Mouse (Mus musculus) kidney, embryonic 14.5 days (tissue): Measurements from ENCODE around the gene Gm9639. TPM values are rescaled to one million over a fixed set of nuclear protein-coding genes. Genes with fewer than 3 reads are reported as not detected.

Experiments used
- ATAC-seq: fragments of 200-750 bp; cut with Nextera tagmentation; 2 replicates; pipeline ENCODE4 v1.8.0; 2017; ENCODE audit warnings: moderate number of reproducible peaks, mild to moderate bottlenecking, moderate TSS enrichment, moderate library complexity; ENCODE audit not compliant: low FRiP score, low TSS enrichment
- H3K27ac ChIP-seq: fragments of 300-500 bp; sonication (generic); 2 replicates; pipeline ENCODE4 v1.5.1; 2014; ENCODE audit warnings: low read depth, mild to moderate bottlenecking, low read length, moderate library complexity, mixed read lengths
- H3K27me3 ChIP-seq: fragments of 300-500 bp; sonication (generic); 2 replicates; pipeline ENCODE4 v1.6.1; 2014; ENCODE audit warnings: mild to moderate bottlenecking, low read length; ENCODE audit not compliant: control insufficient read depth, insufficient read depth
- H3K36me3 ChIP-seq: fragments of 300-500 bp; sonication (generic); 2 replicates; pipeline ENCODE4 v1.6.1; 2014; ENCODE audit warnings: low read length, mixed read lengths; ENCODE audit not compliant: control insufficient read depth, insufficient read depth
- H3K4me1 ChIP-seq: fragments of 300-500 bp; sonication (generic); 2 replicates; pipeline ENCODE4 v1.6.1; 2014; ENCODE audit warnings: low read length, mixed read lengths; ENCODE audit not compliant: control insufficient read depth, insufficient read depth
- H3K4me2 ChIP-seq: fragments of 300-500 bp; sonication (generic); replicated peaks from 2 replicates; pipeline ENCODE4 v1.6.1; 2014; ENCODE audit warnings: low read depth, mild to moderate bottlenecking, low read length
- H3K4me3 ChIP-seq: fragments of 300-500 bp; sonication (generic); 2 replicates; pipeline ENCODE4 v1.5.1; 2014; ENCODE audit warnings: mild to moderate bottlenecking, low read length
- H3K9ac ChIP-seq: fragments of 300-500 bp; sonication (generic); 2 replicates; pipeline ENCODE4 v1.6.1; 2014; ENCODE audit warnings: low read depth, mild to moderate bottlenecking, low read length, moderate library complexity
- H3K9me3 ChIP-seq: fragments of 300-500 bp; sonication (generic); 2 replicates; pipeline ENCODE4 v1.6.1; 2016; ENCODE audit warnings: low read length; ENCODE audit not compliant: control insufficient read depth
- WGBS: fragments of 180-500 bp; shearing (Covaris S2); extraction: QIAGEN DNeasy Blood & Tissue Kit; methylation state at CpG from one replicate; pipeline ENCODE4 v1.1.7; 2014; 5-methylcytosine and 5-hydroxymethylcytosine counted together
- polyA plus RNA-seq: library from polyadenylated mRNA; unstranded; fragments of >200 nt; fragmentation: Nextera tagmentation; extraction: Ambion mirVana; gene quantifications from 2 replicates; pipeline ENCODE4 v1.2.1, GENCODE M21; 2014

Gene Gm9639
- not detected in 2 replicates for polyA plus RNA-seq

DNA sequence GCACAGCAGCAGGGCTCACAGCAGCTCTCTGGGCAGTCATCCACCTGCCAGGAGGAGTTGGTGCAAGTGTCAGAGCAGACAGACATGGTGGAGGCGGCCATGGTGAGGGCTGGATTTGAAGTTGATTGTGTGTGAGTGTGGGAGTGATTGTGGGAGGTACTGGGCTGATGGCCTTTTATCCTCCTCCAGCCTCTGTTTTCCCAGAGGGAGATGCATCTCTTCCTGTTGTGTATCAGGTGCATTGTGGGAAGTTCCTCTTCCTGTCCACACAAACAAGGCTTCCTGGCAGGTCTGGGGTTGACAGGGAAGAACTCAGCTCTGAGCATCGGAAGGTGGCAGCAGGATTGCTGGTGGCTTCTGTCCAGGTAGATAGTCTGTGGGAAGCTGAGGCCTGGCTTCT is at the start of gene Gm9639:
Gene Gm9639, minus strand, starts transcription at position 101 of the 400 bp plus-strand sequence.
- H3K9me3 ChIP-seq: no peaks in the 10 kb centered on the region
- ATAC-seq: no peak
- no peaks in the 10 kb centered on the region for H3K36me3 ChIP-seq
- H3K27ac ChIP-seq: no peak within 1 kb of the TSS
- WGBS: 37% methylated on average over 2 of the region's 2 CpGs
- no peaks in the 10 kb centered on the region for H3K4me1 ChIP-seq
- no peak within 1 kb of the TSS for H3K9ac ChIP-seq
- H3K27me3 ChIP-seq: no peaks in the 10 kb centered on the region
- no peak within 1 kb of the TSS for H3K4me3 ChIP-seq
- H3K4me2 ChIP-seq: no peak within 1 kb of the TSS

DNA sequence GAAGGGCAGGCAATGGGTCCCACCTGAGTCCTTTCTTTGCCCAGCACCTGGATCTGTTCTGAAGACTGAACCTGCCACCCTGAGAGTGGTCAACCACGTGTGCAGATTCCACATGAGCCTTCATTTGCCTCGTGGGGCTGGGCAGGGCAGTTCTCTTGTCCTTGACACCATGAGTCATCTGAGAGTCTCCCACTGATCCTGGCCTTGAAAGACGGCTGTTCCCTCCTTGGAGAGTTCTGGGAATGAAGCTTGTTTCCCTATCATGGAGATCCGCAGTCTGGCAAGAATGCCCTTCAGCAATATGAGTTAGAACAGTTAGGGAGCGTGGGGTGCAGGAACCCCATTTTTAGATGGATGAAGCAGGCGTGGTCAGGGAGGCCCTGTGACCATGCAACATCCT is 44.1 kb upstream of the Gm9639 start:
- Histone ChIP-seq H3K4me2 (no peak overlapping the region), H3K4me1 (no peaks in the 10 kb centered on the region), H3K27me3 (no peaks in the 10 kb centered on the region), H3K27ac (no peak overlapping the region), H3K9ac (no peak overlapping the region), H3K36me3 (no peaks in the 10 kb centered on the region), H3K4me3 (no peak overlapping the region), H3K9me3 (peaks cover 10% of the 10 kb centered on the region)
- 70% methylated on average over 6 of the region's 6 CpGs for WGBS
- no peak for ATAC-seq

DNA sequence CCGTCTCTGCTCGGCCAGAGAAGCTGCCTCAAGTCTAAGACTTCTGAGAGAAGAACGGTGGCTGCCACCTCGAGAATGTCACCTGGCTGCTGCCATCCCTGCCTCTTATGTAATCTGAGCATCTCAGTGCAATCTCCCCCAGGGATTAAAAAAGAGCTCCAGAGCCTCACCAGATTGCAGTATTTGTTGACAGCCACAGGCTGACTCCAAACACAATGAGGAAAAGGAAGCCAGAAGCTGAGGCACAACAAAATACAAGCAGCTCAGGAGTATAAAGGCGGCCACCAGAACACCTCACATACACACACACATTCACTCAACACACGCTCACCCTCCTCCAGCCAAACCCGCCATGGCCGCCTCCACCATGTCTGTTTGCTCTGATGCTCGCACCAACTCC is 40.8 kb upstream of the Gm9639 start, which contains the start of gene Krtap10-10:
Gene Krtap10-10, plus strand, starts transcription at position 301 of the 400 bp plus-strand sequence.
- Histone ChIP-seq H3K27me3 (no peaks in the 10 kb centered on the region), H3K4me3 (no peak within 1 kb of the TSS), H3K9ac (no peak within 1 kb of the TSS), H3K4me2 (no peak within 1 kb of the TSS), H3K27ac (no peak within 1 kb of the TSS), H3K36me3 (no peaks in the 10 kb centered on the region), H3K4me1 (no peaks in the 10 kb centered on the region), H3K9me3 (no peaks in the 10 kb centered on the region)
- ATAC-seq: no peak
- WGBS: 73% methylated on average over 7 of the region's 9 CpGs

DNA sequence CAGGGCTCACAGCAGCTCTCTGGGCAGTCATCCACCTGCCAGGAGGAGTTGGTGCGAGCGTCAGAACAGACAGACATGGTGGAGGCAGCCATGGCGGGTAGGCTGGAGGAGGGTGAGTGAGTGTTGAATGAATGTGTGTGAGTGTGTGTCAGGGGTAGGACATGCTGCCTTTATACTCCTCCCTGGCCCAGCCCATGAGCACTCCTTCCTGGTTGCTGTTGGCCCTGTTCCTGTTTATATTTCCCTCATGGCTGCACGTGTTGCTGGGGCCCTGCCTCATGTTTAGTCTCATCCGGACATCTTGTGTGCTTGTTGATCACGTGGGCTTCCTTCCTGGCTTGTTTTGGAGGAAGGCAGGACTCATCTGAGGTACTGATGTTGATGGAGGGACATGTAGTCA is 32.1 kb upstream of the Gm9639 start, which contains the start of gene Krtap10-4:
Gene Krtap10-4, minus strand, starts transcription at position 145 of the 400 bp plus-strand sequence.
- Histone ChIP-seq H3K4me2 (no peak within 1 kb of the TSS), H3K9me3 (peaks cover 2% of the 10 kb centered on the region; the same call in 1 of the 2 replicates), H3K27ac (no peak within 1 kb of the TSS), H3K4me1 (no peaks in the 10 kb centered on the region), H3K9ac (no peak within 1 kb of the TSS), H3K36me3 (no peaks in the 10 kb centered on the region), H3K27me3 (no peaks in the 10 kb centered on the region), H3K4me3 (no peak within 1 kb of the TSS)
- WGBS: 69% methylated on average over 5 of the region's 6 CpGs
- ATAC-seq: no peak

GRCm38 (mm10) chr10:77819203-77819602 is 24.3 kb upstream of the Gm9639 start:
- H3K9me3 ChIP-seq: peaks cover 2% of the 10 kb centered on the region; the same call in 1 of the 2 replicates
- H3K27ac ChIP-seq: no peak overlapping the region
- no peak overlapping the region for H3K9ac ChIP-seq
- 54% methylated on average over 4 of the region's 4 CpGs for WGBS
- no peak overlapping the region for H3K4me2 ChIP-seq
- H3K4me1 ChIP-seq: no peaks in the 10 kb centered on the region
- H3K27me3 ChIP-seq: no peaks in the 10 kb centered on the region
- no peak overlapping the region for H3K4me3 ChIP-seq
- H3K36me3 ChIP-seq: no peaks in the 10 kb centered on the region
- no peak for ATAC-seq

DNA sequence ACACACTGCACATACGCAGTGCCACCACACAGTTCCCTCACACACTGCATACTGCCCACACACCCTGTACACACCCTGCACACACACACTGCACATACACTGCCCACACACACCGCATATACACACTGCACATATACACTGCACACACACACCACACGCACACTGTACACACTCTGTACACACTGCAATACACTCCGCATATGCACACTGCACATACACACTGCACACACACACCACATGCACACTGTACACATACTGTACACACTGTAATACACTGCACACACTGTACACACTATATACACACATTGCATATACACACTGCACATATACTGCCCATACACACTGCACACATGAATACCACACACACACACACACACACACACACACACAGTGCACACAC is 23.6 kb upstream of the Gm9639 start:
- H3K36me3 ChIP-seq: no peaks in the 10 kb centered on the region
- peaks cover 2% of the 10 kb centered on the region; the same call in 1 of the 2 replicates for H3K9me3 ChIP-seq
- ATAC-seq: no peak
- no peak overlapping the region for H3K9ac ChIP-seq
- H3K27me3 ChIP-seq: no peaks in the 10 kb centered on the region
- no peak overlapping the region for H3K4me3 ChIP-seq
- WGBS: 97% methylated on average over 4 of the region's 4 CpGs
- H3K4me1 ChIP-seq: no peaks in the 10 kb centered on the region
- no peak overlapping the region for H3K27ac ChIP-seq
- H3K4me2 ChIP-seq: no peak overlapping the region

DNA sequence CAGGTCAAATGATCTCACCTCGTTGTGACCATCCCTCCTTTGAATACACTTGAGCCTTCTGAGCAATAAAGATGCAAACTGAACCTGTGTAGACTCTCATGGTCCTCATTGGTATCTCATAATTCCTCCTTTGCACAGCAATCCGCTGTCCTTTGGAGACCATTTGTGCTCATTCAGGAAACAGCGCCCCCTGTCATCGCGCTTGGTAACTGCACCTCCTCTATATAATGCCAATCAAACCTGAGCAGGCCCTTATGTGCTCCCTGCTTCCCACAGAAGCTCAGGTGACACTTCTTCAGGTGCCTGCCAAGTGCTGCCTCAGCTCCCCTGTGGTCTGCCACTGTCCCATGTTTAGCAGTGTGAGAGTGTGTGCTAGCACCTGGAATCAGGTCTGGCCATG is 20.6 kb upstream of the Gm9639 start:
- ATAC-seq: no peak
- no peak overlapping the region for H3K4me3 ChIP-seq
- H3K27me3 ChIP-seq: no peaks in the 10 kb centered on the region
- H3K36me3 ChIP-seq: no peaks in the 10 kb centered on the region
- no peak overlapping the region for H3K9ac ChIP-seq
- WGBS: 35% methylated on average over 5 of the region's 5 CpGs
- H3K27ac ChIP-seq: no peak overlapping the region
- H3K4me1 ChIP-seq: no peaks in the 10 kb centered on the region
- no peak overlapping the region for H3K4me2 ChIP-seq
- no peaks in the 10 kb centered on the region for H3K9me3 ChIP-seq

DNA sequence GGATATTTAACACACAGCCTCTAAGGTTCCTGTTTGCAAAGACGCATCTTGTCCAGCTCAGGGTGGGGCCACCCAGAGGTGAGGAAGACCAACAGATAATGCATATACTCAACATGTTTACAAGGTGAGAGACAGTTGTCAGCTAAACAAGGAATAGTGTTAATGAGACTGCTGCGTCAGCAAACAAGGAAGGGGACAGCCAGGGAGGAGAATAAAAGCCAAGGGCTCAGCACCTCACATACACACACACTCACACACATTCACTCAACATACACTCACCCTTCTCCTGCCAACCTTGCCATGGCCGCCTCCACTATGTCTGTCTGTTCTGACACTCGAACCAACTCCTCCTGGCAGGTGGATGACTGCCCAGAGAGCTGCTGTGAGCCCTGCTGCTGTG is 19.5 kb upstream of the Gm9639 start, which contains the start of gene Gm2696:
Gene Gm2696, plus strand, starts transcription at position 301 of the 400 bp plus-strand sequence.
- H3K36me3 ChIP-seq: no peaks in the 10 kb centered on the region
- H3K9me3 ChIP-seq: peaks cover 4% of the 10 kb centered on the region
- WGBS: 70% methylated on average over 4 of the region's 4 CpGs
- no peak for ATAC-seq
- H3K4me2 ChIP-seq: no peak within 1 kb of the TSS
- H3K27me3 ChIP-seq: no peaks in the 10 kb centered on the region
- H3K27ac ChIP-seq: no peak within 1 kb of the TSS
- no peak within 1 kb of the TSS for H3K9ac ChIP-seq
- H3K4me1 ChIP-seq: no peaks in the 10 kb centered on the region
- no peak within 1 kb of the TSS for H3K4me3 ChIP-seq

DNA sequence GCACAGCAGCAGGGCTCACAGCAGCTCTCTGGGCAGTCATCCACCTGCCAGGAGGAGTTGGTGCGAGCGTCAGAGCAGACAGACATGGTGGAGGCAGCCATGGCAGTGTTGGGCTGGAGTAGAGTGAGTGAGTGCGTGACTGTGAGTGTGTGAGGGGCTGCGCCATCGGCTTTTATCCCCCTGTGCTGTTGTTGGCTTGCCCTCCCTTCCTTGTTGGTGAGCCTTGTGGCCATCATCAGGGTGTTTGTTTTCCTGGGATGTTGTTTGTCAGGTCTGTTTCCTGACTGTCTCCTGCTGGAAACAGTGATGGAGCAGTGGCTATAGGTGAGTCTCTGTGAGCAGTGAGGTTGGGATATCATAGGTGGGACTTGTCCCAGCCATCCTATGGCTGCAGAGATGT is 16.9 kb upstream of the Gm9639 start, which contains the start of gene Gm9507:
Gene Gm9507, minus strand, starts transcription at position 101 of the 400 bp plus-strand sequence.
- Histone ChIP-seq H3K27ac (no peak within 1 kb of the TSS), H3K9me3 (peaks cover 4% of the 10 kb centered on the region), H3K27me3 (no peaks in the 10 kb centered on the region)

More for the DNA sequence above, 16.9 kb upstream of the Gm9639 start, which contains the start of gene Gm9507:
- Histone ChIP-seq H3K4me1 (no peaks in the 10 kb centered on the region), H3K9ac (no peak within 1 kb of the TSS), H3K4me2 (no peak within 1 kb of the TSS), H3K36me3 (no peaks in the 10 kb centered on the region), H3K4me3 (no peak within 1 kb of the TSS)
- no peak for ATAC-seq
- 65% methylated on average over 5 of the region's 5 CpGs for WGBS
